Mouse (Mus musculus): ENCODE measurements around the gene Akr1a1. TPM values are rescaled to one million over a fixed set of nuclear protein-coding genes. Genes with fewer than 3 reads are reported as not detected.

The Akr1a1 gene
- polyA plus RNA-seq, 1 experiment from 2014 or later, result 774 TPM

GRCm38 (mm10) chr4:116655658-116656057 is 4.2 kb upstream of the Akr1a1 start:
- no peak overlapping the region for H3K4me2 ChIP-seq (replicated peaks)

GRCm38 (mm10) chr4:116655100-116655499 is 3.6 kb upstream of the Akr1a1 start:
- Histone ChIP-seq H3K27ac (no peak overlapping the region), H3K9me3 (no peaks in the 10 kb centered on the region), H3K27me3 (no peaks in the 10 kb centered on the region), H3K4me2 (replicated peaks) (no peak overlapping the region), H3K36me3 (no peaks in the 10 kb centered on the region), H3K4me1 (peaks cover 3% of the 10 kb centered on the region), H3K4me3 (no peak overlapping the region), H3K9ac (no peak overlapping the region)
- 63% methylated on average over 2 of the region's 2 CpGs for WGBS
- ATAC-seq (ENCODE audit: low FRiP score, low read depth), result no peak

More at GRCm38 (mm10) chr4:116655658-116656057, 4.2 kb upstream of the Akr1a1 start:
- Histone ChIP-seq H3K27me3 (no peaks in the 10 kb centered on the region), H3K9me3 (no peaks in the 10 kb centered on the region), H3K27ac (no peak overlapping the region), H3K9ac (no peak overlapping the region), H3K4me3 (no peak overlapping the region), H3K4me1 (no peaks in the 10 kb centered on the region; the same call in 1 of the 2 replicates), H3K36me3 (no peaks in the 10 kb centered on the region)
- WGBS, result 68% methylated on average over 3 of the region's 3 CpGs
- ATAC-seq (ENCODE audit: low FRiP score, low read depth), result no peak

GRCm38 (mm10) chr4:116653228-116653627 is 1.7 kb upstream of the Akr1a1 start:
- Histone ChIP-seq H3K4me1 (peaks cover 18% of the 10 kb centered on the region), H3K4me2 (replicated peaks) (no peak overlapping the region), H3K27ac (no peak overlapping the region), H3K9me3 (no peaks in the 10 kb centered on the region), H3K9ac (no peak overlapping the region), H3K36me3 (peaks cover 14% of the 10 kb centered on the region), H3K27me3 (no peaks in the 10 kb centered on the region), H3K4me3 (no peak overlapping the region)
- 91% methylated on average over 6 of the region's 6 CpGs for WGBS
- no peak for ATAC-seq (ENCODE audit: low FRiP score, low read depth)

- peaks cover 28% of the 10 kb centered on the region for H3K36me3 ChIP-seq
- peak overlapping the region; percentile 93; the same call in 1 of the 2 replicates for H3K27ac ChIP-seq
- H3K27me3 ChIP-seq, result no peaks in the 10 kb centered on the region
- peak overlapping the region; percentile 92 for H3K4me2 ChIP-seq (replicated peaks)
- H3K9ac ChIP-seq, result peak overlapping the region; percentile 97
- H3K9me3 ChIP-seq, result no peaks in the 10 kb centered on the region
- H3K4me1 ChIP-seq, result peaks cover 28% of the 10 kb centered on the region
- 7% methylated on average over 6 of the region's 6 CpGs for WGBS
- H3K4me3 ChIP-seq, result peak overlapping the region; percentile 92
- ATAC-seq (ENCODE audit: low FRiP score, low read depth), result peak; percentile 31; the same call in 1 of the 2 replicates
Observed at GRCm38 (mm10) chr4:116651797-116652135, 286 bp upstream of the Akr1a1 start.

GRCm38 (mm10) chr4:116650365-116650764 is 1.1 kb downstream of the Akr1a1 start:
- WGBS, result 49% methylated on average over 5 of the region's 5 CpGs
- Histone ChIP-seq H3K9me3 (no peaks in the 10 kb centered on the region), H3K9ac (peak overlapping the region; percentile 97), H3K4me1 (peaks cover 28% of the 10 kb centered on the region), H3K4me2 (replicated peaks) (peak overlapping the region; percentile 92), H3K36me3 (peaks cover 40% of the 10 kb centered on the region), H3K4me3 (peak overlapping the region; percentile 92), H3K27ac (peak overlapping the region; percentile 93), H3K27me3 (no peaks in the 10 kb centered on the region)
- ATAC-seq (ENCODE audit: low FRiP score, low read depth), result no peak

GRCm38 (mm10) chr4:116649411-116649810 is 2.1 kb downstream of the Akr1a1 start:
- ATAC-seq (ENCODE audit: low FRiP score, low read depth), result no peak
- peak overlapping the region; percentile 92 for H3K4me2 ChIP-seq (replicated peaks)
- H3K9me3 ChIP-seq, result no peaks in the 10 kb centered on the region
- H3K27ac ChIP-seq, result no peak overlapping the region
- peaks cover 28% of the 10 kb centered on the region for H3K4me1 ChIP-seq
- H3K36me3 ChIP-seq, result peaks cover 49% of the 10 kb centered on the region
- 91% methylated on average over 2 of the region's 2 CpGs for WGBS
- no peaks in the 10 kb centered on the region for H3K27me3 ChIP-seq
- H3K4me3 ChIP-seq, result peak overlapping the region; percentile 92
- no peak overlapping the region for H3K9ac ChIP-seq

- no peak overlapping the region for H3K4me3 ChIP-seq
- no peaks in the 10 kb centered on the region for H3K9me3 ChIP-seq
- H3K36me3 ChIP-seq, result peaks cover 84% of the 10 kb centered on the region
- ATAC-seq (ENCODE audit: low FRiP score, low read depth), result no peak
- H3K9ac ChIP-seq, result peak overlapping the region; percentile 35; the same call in 1 of the 2 replicates
- H3K4me1 ChIP-seq, result peaks cover 28% of the 10 kb centered on the region
- no peaks in the 10 kb centered on the region for H3K27me3 ChIP-seq
- WGBS, result 93% methylated on average over 7 of the region's 7 CpGs
- H3K27ac ChIP-seq, result no peak overlapping the region
- no peak overlapping the region for H3K4me2 ChIP-seq (replicated peaks)
Observed at GRCm38 (mm10) chr4:116645624-116646023, 5.9 kb downstream of the Akr1a1 start.

- no peaks in the 10 kb centered on the region for H3K27me3 ChIP-seq
- no peak for ATAC-seq (ENCODE audit: low FRiP score, low read depth)
- H3K4me1 ChIP-seq, result peaks cover 18% of the 10 kb centered on the region
- no peak overlapping the region for H3K27ac ChIP-seq
- H3K4me3 ChIP-seq, result no peak overlapping the region
- WGBS, result 67% methylated on average over 6 of the region's 6 CpGs
- H3K9ac ChIP-seq, result no peak overlapping the region
- H3K4me2 ChIP-seq (replicated peaks), result no peak overlapping the region
- H3K36me3 ChIP-seq, result peaks cover 91% of the 10 kb centered on the region
- H3K9me3 ChIP-seq, result no peaks in the 10 kb centered on the region
Observed at GRCm38 (mm10) chr4:116644326-116644725, 7.2 kb downstream of the Akr1a1 start.

- no peak for ATAC-seq (ENCODE audit: low FRiP score, low read depth)
- Histone ChIP-seq H3K9ac (no peak overlapping the region), H3K9me3 (no peaks in the 10 kb centered on the region), H3K4me1 (0 out of 2 replicates have a peak, but pooled peaks cover 1% of the 10 kb centered on the region), H3K4me2 (replicated peaks) (no peak overlapping the region), H3K27me3 (no peaks in the 10 kb centered on the region), H3K27ac (no peak overlapping the region), H3K36me3 (peaks cover 91% of the 10 kb centered on the region), H3K4me3 (no peak overlapping the region)
- WGBS, result 100% methylated on average over 1 of the region's 1 CpGs
Observed at GRCm38 (mm10) chr4:116642071-116642470, 9.4 kb downstream of the Akr1a1 start.

GRCm38 (mm10) chr4:116638821-116639220 is 12.7 kb downstream of the Akr1a1 start:
- 97% methylated on average over 6 of the region's 6 CpGs for WGBS
- Histone ChIP-seq H3K4me2 (replicated peaks) (no peak overlapping the region), H3K27ac (no peak overlapping the region), H3K9me3 (no peaks in the 10 kb centered on the region), H3K9ac (no peak overlapping the region), H3K27me3 (no peaks in the 10 kb centered on the region), H3K4me3 (no peak overlapping the region), H3K36me3 (peaks cover 94% of the 10 kb centered on the region), H3K4me1 (no peaks in the 10 kb centered on the region)
- no peak for ATAC-seq (ENCODE audit: low FRiP score, low read depth)

- 89% methylated on average over 1 of the region's 1 CpGs for WGBS
- ATAC-seq (ENCODE audit: low FRiP score, low read depth), result no peak
- Histone ChIP-seq H3K27me3 (no peaks in the 10 kb centered on the region), H3K27ac (no peak overlapping the region), H3K4me2 (replicated peaks) (no peak overlapping the region), H3K4me3 (no peak overlapping the region), H3K36me3 (peaks cover 77% of the 10 kb centered on the region), H3K4me1 (no peaks in the 10 kb centered on the region), H3K9me3 (no peaks in the 10 kb centered on the region), H3K9ac (no peak overlapping the region)
Observed at GRCm38 (mm10) chr4:116635197-116635596, 16.3 kb downstream of the Akr1a1 start.

GRCm38 (mm10) chr4:116627722-116628662 is 23.5 kb downstream of the Akr1a1 start, which contains the start of gene Nasp:
Gene Nasp, minus strand, starts transcription at chr4:116627941.
- Histone ChIP-seq H3K36me3 (peaks cover 16% of the 10 kb centered on the region), H3K9ac (peak within 1 kb of the TSS; percentile 93), H3K4me1 (peaks cover 20% of the 10 kb centered on the region), H3K9me3 (no peaks in the 10 kb centered on the region), H3K27ac (peak within 1 kb of the TSS; percentile 97), H3K27me3 (no peaks in the 10 kb centered on the region), H3K4me3 (peak within 1 kb of the TSS; percentile 98), H3K4me2 (replicated peaks) (peak within 1 kb of the TSS; percentile 73)
- ATAC-seq (ENCODE audit: low FRiP score, low read depth), result peak; percentile 87
- WGBS, result 5% methylated on average over 23 of the region's 23 CpGs

All from limb, embryonic 13.5 days (tissue).